Mouse (Mus musculus) cerebellum, adult 18-20 months (tissue): ENCODE results near the gene Itgb3.
A peak's percentile ranks its signal among the peaks of the same experiment; 100 is the strongest.

Source experiments
- DNase-seq, 2 experiments: peaks; one replicate each; pipeline ENCODE4 v3.0.0; 2021

Gene Itgb3

DNA sequence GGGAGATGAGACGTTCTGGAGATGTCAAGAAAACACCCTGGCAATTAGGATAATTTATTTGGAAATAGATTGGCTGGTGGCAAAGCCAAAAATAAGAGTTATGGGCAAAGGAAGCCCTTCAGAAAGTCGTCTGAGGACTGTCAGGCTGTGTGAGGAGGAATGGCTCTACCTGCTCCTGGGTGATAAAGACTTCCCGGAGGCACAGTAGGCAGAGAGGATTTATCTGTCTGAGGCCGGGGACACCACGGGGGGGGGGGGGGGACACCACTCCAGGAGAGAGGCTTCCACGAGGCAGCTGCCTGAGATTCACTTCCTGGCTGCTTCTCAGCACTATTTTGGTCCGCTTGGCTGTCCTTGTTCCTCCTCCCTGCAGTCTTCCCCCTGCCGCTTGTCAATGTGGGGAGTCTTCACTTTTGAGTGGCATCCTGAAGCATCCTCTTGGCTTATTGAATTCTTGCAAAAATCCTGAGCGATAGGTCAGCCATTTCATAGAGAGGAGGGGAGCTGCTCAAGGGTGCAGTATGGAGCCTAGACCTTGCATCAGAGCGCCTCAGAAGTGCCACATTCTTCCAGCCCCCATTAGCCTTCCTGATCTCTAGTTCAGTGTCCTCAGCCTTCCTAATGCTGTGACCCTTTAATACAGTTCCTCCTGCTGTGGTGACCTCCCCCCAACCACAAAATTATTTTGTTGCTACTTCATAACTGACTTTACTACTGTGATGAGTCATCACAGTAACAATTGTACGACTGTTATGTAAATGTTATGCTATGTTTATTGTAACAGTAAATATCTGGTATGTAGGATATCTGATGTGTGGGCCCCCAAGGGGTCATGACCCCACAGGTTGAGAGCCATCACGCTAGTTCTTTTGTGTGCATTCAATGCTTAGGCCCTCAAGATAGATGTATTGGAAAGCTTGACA is 14.5 kb downstream of the Itgb3 start:
- no peak for DNase-seq

DNA sequence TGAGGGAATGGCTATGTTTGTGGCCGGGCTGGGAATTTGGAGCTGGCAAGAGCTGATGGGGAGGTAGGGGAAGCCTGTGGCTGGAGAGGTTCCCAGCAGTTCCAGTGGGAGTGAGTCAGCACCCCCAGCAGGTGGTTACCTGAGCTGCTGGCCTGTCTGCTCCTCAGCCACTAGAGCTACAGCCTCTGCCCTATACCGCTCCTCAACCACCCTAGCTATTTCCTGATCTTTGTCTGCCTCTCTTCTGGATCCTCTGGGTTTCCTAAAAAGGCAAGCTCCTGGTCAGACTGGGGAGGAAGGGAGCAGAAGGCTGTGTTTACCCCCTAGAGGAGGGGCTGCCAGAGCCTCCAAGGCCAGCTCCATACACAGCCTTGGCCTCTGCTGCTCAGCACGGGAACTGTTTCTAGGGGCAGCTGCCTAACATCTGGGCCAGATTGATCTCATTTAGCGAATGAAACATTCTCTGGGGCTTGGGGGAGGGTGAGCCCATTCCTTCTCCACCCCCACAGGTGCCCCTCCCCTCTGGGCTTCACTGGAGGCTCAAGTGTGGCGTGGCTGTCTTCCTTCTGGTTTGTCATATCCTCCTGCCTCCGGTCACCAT is 17.1 kb downstream of the Itgb3 start:
- DNase-seq, result peak; percentile 70 to 75

DNA sequence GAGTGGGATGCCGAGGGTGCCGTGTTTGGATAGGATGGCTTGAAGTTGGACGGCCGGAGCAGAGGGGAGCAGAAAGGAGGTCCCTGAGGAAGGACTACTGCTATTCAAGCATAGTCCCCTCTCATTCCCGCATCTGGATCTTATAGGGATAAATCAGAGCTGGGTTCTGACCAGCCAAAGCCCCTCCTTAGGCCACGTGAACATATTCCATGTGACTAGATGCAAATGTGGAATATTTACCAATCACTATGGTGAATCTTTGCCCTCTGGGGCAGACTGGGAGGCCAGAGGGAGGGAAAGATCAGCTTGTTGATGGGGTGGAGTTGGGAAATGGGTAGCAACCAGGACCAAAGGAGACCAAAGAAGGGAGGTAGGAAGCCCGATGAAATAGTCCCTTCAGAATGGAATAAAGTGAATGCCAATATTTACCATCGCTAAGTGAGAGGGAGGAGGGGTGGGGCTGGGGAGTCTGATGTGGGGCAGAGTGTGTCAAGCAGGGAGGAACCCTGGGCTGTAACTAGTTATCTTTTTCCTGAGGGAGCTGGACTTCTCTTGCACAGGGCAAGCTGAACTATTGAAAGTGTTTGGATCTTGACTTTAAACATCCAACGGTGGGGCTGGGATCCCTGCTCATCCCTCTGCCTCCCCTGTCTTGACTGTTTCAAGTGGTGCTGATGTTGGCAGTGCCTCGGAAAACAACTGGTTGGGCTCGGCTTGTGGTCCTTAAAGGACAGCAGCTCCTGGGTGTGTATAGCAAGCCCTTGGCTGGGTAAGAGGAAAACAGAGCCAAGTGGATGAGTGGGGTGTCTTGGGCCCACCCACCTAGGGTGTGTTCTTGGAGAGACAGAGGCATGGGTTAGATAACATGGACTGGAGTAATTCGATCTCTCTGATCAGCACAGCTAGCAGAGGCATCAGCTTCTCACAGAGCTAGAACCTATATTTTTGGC is 17.9 kb downstream of the Itgb3 start:
- no peak for DNase-seq

DNA sequence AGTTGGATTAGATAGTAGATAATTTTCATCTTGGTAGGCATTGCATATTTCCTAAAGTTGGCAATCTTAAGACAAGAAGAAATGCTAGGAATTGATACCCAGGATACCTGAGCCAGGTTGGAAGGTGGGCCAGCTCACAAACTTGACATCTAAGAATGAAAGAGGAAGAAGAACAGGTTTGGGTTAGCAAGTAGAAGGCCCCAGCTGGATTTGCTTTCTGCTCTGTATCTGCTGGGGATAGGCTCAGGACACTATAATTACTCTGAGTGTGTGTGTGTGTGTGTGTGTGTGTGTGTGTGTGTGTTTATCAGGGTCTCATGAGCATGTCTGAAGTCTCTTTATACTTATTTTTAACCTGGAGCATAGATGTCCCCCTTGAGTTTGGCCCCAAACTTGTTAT is 18.8 kb downstream of the Itgb3 start:
- no peak for DNase-seq

DNA sequence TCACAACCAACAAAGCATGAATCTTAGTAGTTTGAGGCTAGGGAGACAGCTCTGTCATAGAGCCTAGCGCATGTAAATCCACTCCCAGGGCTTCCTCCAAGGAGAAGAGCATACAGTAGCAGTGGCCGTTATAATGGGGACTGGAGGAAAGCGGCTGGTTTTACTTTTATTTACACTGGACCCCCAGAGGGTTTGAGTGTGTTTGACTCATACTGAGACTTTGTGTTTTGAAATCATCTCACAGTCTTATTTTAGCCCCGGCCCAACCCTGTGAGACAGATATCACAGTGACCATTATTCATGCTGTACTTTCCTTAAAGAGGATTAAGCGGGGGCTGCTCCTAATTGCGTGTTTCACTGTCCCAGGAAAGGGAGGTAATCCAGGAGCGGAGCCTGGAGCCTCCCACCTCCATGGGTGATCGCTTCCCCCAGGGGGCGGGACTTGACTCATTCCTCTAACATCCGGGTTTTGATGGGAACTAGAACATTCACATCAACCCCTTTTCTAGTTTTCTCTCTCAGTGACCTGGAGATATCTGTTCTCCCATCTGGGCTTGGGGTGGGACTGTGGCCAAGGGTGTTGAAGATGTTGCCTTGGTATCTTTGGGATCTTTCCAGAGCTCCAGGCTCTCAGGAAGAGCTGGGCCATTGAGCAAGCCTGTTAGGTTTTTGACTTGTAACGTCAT is 20.0 kb downstream of the Itgb3 start:
- DNase-seq, result no peak

DNA sequence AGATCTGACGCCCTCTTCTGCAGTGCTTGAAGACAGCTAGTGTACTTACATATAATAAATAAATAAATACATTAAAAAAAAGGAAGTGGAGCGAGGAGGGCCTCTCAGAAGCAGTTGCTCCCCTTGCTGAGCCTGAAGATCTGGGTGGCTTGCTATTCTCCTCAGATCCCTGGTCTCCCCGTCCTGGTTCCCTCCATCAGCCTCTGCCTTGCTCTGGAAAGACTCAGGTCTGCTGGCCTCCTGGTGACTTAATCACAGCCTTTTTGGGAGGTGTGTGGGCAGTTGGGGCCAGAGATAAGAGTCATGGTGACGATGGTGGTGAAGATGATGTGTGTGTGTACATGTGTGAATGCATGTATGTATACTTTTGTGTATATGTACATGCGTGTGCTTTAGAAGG is 20.8 kb downstream of the Itgb3 start:
- DNase-seq, result no peak

DNA sequence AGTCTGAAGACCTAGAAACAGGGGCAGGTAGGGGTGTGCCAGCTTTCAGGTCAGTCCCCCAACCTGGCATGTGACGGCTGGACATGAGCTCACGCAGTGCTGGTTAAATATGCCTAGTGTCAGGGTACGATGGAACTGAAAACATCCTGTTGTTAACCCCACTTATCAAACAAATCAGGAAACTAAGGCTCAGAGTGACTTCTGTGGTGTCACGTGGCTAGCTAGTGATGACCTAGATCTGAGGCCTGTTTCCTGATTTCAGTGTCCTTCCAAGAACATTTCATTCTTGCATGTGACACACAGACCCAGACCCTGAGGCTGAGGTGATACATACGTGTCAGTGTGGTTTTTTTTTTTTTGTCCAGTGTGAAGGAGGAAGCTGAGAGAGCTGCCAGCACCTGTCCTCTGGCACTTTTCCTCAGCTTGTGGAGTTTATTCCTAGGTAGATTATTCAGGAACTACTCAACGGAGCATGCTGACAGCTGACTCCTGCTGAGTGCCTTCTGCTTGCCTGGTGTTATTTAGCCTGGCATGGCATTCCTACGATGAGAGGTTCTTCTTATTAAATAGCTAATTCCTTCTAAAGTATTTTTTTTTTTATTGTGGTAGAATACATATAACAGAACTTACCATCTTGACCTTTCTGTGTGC is 22.5 kb downstream of the Itgb3 start:
- DNase-seq, result peak; percentile 82 to 90

DNA sequence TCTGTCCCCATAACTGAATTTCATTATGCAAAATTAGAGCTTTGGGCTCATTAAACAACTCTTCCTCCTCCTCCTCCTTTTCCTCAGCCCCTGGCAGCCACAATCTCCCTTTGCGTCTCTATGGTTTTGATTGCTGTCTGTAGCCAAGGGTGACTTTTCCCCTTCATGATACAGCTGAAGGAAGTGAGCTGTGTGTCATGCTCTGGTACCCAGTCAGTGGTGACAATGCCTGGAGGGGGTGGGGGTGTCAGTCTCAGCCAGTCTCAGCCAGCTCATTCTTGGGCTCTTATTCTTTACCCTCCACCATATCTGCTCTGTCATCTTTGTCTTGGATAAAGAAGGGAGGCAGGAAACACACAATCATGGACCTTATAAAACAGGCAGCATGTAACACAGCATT is 23.5 kb downstream of the Itgb3 start:
- DNase-seq, result no peak

DNA sequence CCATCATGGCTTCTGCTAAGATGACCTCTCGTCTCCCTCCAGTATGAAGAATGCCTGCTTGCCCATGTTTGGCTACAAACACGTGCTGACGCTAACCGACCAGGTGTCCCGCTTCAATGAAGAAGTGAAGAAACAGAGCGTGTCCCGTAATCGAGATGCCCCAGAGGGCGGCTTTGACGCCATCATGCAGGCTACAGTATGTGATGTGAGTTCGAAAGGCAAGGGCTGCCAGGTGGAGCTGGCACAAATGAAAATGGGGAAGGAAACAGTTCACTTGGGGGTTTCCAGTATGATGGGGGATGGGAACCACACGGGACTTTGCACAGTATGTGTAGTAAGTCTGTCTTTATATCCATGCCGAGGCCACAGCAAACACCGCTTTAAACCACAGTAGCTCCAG is 29.2 kb downstream of the Itgb3 start:
- DNase-seq, result no peak

DNA sequence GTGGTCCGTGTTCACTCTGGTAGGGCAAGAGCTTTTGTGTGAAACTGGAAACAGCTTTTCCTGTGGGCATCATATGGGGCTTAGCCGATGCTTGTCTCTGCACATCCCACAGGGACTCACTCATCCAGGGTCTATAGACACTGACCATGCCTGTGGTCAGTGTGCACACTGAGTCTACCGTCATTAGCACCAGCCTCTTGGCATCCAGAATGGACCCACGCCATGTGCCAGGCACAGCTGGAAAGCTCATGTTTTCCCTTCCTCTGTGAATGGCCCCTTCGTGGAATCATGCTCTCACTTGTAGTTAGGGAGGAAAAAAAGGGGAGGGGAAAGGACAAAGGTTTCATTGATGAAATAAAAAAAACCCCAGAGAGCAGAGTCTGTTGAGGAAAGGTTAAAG is 30.2 kb downstream of the Itgb3 start:
- no peak for DNase-seq

DNA sequence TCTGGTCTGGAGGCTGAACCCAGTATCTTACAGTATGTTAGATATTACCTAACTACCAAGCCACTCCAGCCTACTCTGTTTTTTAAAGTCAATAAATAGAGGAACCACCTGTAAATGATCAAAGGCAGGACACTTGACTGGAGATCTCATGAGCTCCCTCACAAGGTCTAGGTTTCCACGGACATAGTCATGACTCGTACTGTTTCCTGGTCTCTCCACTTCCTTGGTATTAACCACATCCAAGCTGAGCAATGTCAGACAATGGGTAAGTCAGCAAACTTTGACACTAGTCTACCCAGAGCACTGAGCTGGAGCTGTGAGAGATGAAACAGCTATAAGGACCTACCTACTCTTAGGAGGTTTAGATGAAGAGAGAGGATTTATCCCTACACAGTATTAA is 31.1 kb downstream of the Itgb3 start:
- no peak for DNase-seq

DNA sequence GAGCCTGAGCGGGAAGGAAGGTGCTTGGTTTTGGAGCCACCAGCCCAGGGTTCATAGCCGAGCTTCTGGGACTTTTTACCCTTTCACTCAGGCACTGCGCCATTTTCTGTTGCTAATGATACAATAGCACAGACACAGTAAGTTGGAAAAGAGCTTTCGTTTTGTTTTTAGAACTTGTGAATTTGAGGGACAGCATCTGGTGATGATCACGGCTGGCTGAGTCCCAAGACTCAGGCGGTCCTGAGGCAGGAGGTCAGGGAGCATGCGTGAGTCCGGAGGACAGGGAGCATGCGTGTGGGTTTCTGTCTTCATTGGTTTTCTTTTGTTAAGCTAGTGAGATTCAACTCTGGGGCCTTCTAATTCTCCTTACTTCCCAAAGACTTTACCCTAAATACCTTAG is 31.8 kb downstream of the Itgb3 start:
- DNase-seq, result no peak

DNA sequence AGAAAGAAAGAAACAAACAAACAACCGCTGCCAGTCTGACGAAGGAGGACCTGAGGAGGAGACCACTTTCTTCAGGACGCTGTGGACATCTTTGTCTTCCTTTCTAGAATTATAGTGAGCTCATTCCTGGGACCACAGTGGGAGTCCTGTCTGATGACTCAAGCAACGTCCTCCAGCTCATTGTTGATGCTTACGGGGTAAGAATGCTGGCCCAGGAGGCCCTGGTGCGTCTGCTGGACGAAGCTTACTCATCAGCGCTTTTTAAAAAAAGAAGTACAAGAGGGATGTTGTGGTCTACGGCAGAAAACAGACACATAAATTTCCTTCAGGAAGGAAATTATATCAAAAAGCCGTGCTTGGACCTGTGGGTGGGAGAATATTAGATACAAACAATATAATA is 33.1 kb downstream of the Itgb3 start:
- no peak for DNase-seq

DNA sequence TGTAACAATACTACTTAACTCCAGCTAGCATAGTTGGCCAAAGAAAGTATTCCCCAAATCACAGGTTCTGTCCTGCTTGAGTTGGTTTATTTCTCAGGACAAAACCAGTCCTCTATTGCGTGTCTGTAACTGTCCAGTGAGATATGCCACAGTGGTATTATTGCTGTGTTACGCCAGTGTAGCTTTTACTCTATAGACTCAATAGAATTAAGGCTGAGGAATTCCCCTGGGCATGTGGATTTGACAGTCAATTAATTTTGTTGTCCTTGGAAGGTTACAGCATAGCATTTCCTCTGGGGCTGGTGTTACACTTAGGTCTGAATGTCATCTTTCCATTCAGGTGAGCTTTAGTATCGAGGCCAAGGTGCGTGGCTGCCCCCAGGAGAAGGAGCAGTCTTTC is 35.4 kb downstream of the Itgb3 start:
- no peak for DNase-seq

DNA sequence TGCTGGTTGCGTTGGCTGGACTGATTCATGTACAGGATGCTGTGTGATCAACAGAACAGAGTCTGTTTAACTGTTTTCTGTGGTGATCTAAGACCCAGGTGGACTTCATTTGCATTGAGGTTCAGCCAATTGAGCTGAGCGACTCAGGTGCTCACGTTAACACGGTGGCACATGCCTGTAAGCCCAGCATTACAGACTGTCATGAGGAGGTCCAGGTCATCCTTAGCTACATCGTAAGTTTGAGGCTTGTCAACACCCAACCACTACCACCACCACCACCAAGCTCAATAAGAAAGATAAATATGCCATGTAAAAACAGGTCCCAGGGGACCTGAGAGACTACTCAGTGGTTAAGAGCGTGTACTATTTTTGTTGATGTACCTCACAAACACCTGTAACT is 37.6 kb downstream of the Itgb3 start:
- DNase-seq, result no peak

DNA sequence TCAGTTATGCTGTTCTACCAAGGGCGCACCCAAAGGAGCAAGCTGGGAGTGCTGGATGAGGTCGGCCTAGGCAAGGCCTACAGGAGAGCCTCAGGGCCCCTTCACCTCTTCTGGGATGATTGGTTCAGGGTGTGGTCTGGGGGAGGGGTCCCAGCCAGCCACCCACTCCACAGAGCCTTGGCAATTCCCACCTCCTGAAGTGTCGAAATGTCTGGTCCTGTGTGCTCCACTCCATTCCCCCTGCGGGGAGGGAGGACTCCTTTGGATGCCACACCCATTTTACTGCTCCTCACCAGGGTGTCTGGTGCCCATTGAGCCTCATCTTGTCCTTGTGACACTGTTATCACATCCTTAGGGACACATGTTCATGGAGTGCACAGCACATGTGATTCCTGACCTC is 38.4 kb downstream of the Itgb3 start:
- no peak for DNase-seq

DNA sequence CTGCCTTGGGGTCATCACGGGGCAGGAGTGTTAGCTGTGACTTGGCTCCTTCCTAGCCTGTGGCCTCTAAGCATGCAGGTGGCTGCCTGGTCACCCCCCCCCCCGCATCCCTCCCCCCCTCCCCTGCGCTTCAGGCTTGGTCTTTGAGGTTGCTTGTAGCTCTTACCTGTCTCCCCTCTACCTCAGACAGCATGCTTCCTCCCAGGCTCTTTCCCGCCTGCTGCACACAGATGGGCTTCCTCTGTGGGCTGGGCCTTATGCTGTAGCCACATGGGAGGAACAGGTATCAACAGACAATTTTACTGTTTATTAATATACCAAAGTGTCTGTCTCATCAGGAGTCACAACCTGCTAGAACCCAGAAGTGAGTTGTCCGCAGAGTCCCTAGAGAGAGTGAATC is 38.8 kb downstream of the Itgb3 start:
- DNase-seq, result no peak

DNA sequence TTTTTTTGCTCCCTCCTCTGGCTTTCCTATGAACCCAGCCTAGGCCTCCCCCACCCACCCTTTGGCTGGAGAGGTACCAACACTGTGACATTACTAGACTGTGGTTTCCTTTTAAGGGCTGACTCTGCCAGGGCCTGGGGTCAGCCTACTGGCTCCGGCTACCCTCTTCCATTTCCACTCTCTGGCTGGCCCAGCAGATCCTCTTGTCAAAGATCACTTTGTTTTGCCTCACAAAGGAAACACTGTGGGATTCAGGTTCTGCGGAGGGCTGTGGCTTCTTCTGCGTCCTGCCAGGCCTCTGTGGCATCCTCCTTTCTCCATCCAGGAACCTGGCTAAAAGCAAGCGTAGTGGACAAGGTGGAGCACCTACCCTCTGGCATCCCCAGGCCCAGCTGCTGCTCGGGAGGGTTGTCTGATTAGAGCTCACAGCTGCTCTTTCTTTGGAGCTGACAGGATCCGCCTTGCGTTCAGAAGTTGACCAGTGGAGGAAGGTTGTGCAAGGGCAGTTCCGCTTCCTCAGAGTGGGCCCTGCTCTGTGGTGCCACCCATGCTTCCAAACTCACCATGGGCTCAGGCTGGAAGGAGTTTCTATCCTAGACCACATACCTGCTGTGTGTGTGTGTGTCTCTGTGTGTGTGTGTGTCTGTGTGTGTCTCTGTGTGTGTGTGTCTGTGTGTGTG is 39.5 kb downstream of the Itgb3 start:
- no peak for DNase-seq

DNA sequence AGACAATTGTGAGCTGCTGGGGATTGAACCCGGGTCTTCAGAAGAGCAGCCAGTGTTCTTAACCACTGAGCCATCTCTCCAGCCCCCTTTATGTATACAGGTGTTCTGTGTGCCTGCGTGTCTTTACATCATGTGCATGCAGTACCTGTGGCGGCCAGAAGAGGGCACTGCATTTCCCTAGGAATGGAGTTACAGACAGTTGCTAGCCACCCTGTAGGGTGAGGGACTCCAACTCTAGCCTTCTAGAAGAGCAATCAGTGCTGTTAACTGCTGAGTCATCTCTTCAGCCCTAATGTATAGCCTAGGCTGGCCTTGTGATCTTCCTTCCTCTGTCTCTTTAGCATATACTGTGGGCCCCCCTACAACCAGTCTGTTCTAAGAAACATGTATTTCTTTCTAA is 40.8 kb downstream of the Itgb3 start:
- no peak for DNase-seq

DNA sequence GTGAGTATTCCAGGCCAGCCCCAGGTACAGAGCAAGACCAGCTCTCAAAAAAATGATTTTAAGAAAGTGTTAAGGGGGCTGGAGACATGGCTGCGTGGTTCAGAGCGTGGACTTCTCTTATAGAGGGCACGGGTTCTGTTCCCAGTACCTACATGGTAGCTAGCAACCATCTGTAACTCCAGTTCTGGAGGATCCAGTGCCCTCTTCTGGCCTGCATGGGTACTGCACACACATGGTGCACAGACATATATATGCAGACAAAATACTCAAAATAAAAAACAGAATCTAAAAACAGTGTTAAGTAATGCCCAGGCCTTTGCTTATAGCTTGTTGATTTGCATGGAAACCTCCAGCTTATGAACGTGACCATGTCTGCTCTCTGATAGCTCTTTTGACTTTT is 52.8 kb downstream of the Itgb3 start:
- no peak for DNase-seq

DNA sequence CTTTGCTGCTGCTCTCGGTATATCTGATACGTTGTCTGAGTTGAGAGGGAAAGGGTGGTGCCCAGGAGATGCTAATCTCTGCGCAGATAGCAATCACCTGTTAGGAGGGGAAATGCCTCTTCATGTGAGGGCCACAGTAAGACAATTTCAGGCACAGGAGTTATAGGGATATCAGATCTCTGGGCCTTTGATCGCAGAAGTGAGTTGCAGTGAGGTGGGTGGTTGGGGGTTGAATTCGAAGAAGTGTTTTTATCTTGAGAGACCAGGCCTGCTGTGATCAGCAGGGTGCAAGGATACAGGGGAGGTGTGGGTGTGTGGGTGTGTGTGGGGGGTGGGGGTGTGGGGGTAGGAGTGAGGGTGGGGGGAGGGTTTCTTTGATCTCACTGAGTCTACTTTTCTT is 53.3 kb downstream of the Itgb3 start:
- no peak for DNase-seq
